Mouse (Mus musculus): ENCODE data around the gene Prkca.

Gene Prkca

GRCm38 (mm10) chr11:107950658-107951057, 393.1 kb downstream of the Prkca start:
- no peak for DNase-seq (ENCODE audit: low read depth, low spot score)

DNA sequence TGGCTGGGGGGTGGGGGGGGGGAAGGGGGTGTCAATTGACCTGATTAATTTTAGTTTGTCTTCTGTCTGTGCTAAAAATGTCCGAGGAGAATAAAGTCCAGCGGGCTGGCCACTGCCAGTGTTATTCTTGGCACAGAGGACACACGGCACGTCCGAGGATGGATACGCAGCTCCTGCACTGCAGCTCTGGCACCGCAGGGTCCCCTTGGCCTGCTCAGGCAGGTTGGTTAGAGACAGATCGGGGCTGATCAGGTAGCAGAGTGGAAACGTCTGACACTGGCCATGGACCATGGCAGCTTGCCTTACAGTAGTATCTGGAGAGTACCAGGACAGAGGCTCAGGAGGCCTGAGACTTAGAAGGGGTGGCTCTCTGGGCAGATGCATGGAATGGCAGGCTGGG, 393.5 kb downstream of the Prkca start:
- DNase-seq (ENCODE audit: low read depth, low spot score): no peak

- DNase-seq (ENCODE audit: low read depth, low spot score): no peak
Measured at GRCm38 (mm10) chr11:107947951-107948350, 395.8 kb downstream of the Prkca start.

GRCm38 (mm10) chr11:107946823-107947222, 396.9 kb downstream of the Prkca start:
- no peak for DNase-seq (ENCODE audit: low read depth, low spot score)

GRCm38 (mm10) chr11:107936929-107937328, 406.8 kb downstream of the Prkca start:
- DNase-seq (ENCODE audit: low read depth, low spot score): no peak

DNA sequence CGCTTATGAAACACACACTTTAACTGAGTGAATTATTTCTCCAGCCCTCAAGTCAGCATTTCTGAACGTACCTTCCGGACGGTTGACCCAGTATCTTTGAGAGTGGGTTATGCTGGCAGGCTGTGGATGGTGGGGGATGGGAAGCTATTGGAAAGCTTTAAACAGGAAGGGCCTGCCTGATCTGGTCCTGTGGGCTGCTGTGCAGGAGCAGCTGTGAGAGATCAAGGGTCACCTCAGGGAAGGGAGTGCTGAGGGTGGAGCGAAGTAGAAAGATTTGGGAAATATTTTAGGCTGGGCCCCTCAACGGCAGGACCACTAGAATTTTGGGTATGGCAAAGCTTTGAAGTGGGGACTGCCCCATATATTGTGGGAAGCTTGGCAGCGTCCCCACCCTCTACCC, 412.0 kb downstream of the Prkca start:
- DNase-seq (ENCODE audit: low read depth, low spot score): no peak

GRCm38 (mm10) chr11:107931288-107931687, 412.4 kb downstream of the Prkca start:
- DNase-seq (ENCODE audit: low read depth, low spot score): no peak

- DNase-seq (ENCODE audit: low read depth, low spot score): no peak
Measured at GRCm38 (mm10) chr11:107929712-107930111, 414.0 kb downstream of the Prkca start.

- DNase-seq (ENCODE audit: low read depth, low spot score): no peak
Measured at GRCm38 (mm10) chr11:107919852-107920508, 423.7 kb downstream of the Prkca start.

DNA sequence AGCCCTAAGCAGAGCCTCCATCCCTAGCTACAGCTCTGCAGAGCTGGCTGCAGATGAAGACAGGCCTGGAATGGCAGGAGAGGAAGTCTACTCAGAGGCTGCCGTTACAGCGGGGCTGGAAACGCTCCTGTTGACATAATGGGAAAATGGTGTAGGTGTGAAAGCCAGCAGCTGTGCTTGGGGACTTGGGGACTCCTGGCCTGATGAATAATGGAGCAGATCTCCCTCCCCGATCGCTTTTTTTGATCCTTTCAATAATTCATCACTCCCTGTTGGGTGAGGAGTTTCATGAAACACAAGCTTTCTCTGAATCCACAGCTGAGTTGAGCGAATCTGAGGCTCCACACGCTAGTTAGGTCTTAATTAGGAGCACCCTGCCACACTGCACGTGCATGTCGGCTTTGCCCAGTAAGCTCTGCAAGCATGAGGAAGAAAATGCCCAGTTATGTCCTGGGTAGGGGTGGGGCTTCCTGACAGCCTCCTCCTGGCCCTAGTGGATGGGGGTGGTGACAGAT, 425.9 kb downstream of the Prkca start:
- no peak for DNase-seq (ENCODE audit: low read depth, low spot score)

GRCm38 (mm10) chr11:107914634-107915226, 429.0 kb downstream of the Prkca start, which contains the start of gene Cacng5:
Gene Cacng5 (minus strand): TSS chr11:107915055.
- DNase-seq (ENCODE audit: low read depth, low spot score): no peak

DNA sequence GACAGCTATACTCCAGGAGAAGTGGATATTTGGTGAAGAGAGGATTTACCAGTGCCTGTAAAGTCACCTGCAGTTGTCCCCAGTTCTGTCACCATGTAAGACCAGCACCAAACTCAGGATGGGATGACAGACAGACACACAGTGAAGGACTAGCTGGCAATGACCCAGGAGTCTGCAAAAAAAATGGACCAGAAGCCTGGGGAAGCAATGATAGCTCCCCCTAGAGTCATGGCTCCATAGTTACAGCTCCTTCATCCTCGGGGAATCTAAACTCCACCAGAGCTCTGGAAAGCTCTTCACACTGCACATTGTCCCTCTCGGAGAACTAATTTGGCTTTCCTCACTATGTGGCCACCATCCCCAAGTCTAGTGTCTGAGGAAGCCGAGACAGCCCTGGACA, 430.4 kb downstream of the Prkca start:
- no peak for DNase-seq (ENCODE audit: low read depth, low spot score)

DNA sequence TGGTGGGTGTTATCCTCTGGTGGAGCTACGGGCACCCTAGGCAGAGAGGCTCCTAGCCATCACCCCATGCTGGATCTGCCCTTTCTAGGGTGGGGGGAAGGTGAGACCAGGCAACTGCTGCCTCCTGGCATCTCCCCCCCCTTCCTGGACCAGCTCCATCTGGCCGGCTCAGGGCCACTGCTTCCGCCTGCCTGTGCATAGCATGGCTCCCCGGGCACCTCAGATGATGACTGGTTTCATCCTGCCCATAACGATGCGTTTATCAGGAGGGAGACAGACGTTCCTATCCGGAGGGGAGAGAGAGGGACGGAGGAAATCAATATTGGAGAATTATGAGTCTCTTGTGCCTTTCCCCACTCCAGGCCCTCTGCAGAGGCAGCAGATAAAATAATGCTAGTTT, 438.4 kb downstream of the Prkca start:
- no peak for DNase-seq (ENCODE audit: low read depth, low spot score)

DNA sequence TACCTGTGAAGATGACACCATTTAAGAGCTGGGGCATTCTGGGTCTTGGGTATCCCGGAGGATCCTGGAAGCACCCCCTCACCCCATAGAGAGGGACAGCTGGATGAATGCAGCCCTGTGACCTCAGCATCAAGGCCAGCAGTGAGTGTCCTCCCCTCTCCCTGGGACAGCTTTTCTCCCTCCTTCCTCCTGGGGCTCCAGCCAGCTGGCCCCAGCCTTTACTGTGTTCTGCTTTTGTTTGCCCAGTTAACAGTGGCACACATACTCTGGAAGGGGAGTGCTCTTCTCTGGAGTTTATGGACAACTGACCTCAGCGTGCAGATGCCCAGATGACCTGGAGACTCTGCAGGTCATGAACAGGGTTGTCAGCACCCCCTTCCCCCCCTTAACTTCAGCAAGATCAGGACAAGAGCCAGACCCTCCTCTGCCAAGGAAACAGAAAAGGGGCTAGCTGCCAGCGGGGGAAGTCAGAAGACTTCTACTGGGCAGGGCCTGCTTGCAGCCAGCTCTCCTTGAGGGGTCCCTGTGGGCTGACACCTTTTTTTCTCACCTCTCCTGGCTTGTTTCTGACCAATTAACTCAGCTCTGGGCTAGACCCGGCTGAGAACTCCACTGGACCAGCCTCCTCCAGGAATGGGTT, 439.6 kb downstream of the Prkca start:
- DNase-seq (ENCODE audit: low read depth, low spot score): no peak

GRCm38 (mm10) chr11:107900470-107900869, 443.3 kb downstream of the Prkca start:
- DNase-seq (ENCODE audit: low read depth, low spot score): no peak

- DNase-seq (ENCODE audit: low read depth, low spot score): no peak
Measured at GRCm38 (mm10) chr11:107898698-107899097, 445.0 kb downstream of the Prkca start.

GRCm38 (mm10) chr11:107895635-107896034, 448.1 kb downstream of the Prkca start:
- DNase-seq (ENCODE audit: low read depth, low spot score): no peak

- DNase-seq (ENCODE audit: low read depth, low spot score): no peak
Measured at GRCm38 (mm10) chr11:107891377-107891776, 452.4 kb downstream of the Prkca start.

DNA sequence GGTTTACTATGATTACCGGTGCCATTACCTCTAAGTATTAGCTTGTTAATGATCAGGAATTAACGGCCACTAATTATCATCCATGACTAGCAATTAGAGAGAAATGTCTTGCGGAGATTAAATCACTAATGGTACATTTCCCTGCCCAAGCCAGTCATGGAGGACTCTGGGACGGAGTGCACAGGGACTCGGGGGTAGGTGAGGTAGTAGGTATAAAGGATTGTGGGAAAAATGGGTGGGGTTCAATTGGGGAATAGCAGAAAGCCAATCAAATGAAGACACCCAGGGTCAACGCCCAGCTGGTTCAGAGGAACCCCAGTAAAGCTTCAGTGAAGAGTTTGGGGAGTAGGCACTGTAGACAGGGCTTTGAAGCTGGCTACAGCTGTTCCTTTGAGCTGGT, 456.4 kb downstream of the Prkca start:
- no peak for DNase-seq (ENCODE audit: low read depth, low spot score)

Data from retina, adult 2 months (tissue).